Mouse (Mus musculus) liver, embryonic 13.5 days (tissue): ENCODE results near the gene Arl3. TPM values are rescaled to one million over a fixed set of nuclear protein-coding genes. Genes with fewer than 3 reads are reported as not detected.

Experiments used
- ATAC-seq: fragments of 200-750 bp; cut with Nextera tagmentation; 2 replicates; pipeline ENCODE4 v1.8.0; 2017; ENCODE audit warnings: low read depth, mild to moderate bottlenecking, moderate number of reproducible peaks, moderate library complexity
- DNase-seq: peaks from one replicate; pipeline ENCODE4 v3.0.0; 2022
- H3K27ac ChIP-seq: fragments of 300-500 bp; sonication (generic); 2 replicates; pipeline ENCODE4 v1.5.1; 2015; ENCODE audit warnings: moderate library complexity, mild to moderate bottlenecking, inconsistent platforms
- H3K27me3 ChIP-seq: fragments of 300-500 bp; sonication (generic); 2 replicates; pipeline ENCODE4 v1.6.1; 2015; ENCODE audit warnings: mild to moderate bottlenecking, inconsistent platforms
- H3K36me3 ChIP-seq: fragments of 300-500 bp; sonication (generic); 2 replicates; pipeline ENCODE4 v1.6.1; 2015; ENCODE audit warnings: mild to moderate bottlenecking, inconsistent platforms
- H3K4me1 ChIP-seq: fragments of 300-500 bp; sonication (generic); replicated peaks from 2 replicates; pipeline ENCODE4 v1.6.1; 2015; ENCODE audit warnings: inconsistent platforms
- H3K4me2 ChIP-seq: fragments of 300-500 bp; sonication (generic); 2 replicates; pipeline ENCODE4 v1.6.1; 2015; ENCODE audit warnings: inconsistent platforms, mild to moderate bottlenecking, moderate library complexity
- H3K4me3 ChIP-seq: fragments of 300-500 bp; sonication (generic); replicated peaks from 2 replicates; pipeline ENCODE4 v1.5.1; 2015; ENCODE audit warnings: mild to moderate bottlenecking, inconsistent platforms
- H3K9ac ChIP-seq: fragments of 300-500 bp; sonication (generic); 2 replicates; pipeline ENCODE4 v1.6.1; 2015; ENCODE audit warnings: mild to moderate bottlenecking, inconsistent platforms
- H3K9me3 ChIP-seq: fragments of 300-500 bp; sonication (generic); replicated peaks from 2 replicates; pipeline ENCODE4 v1.6.1; 2016; ENCODE audit warnings: inconsistent platforms
- whole genome bisulfite sequencing: fragments of 180-500 bp; shearing (Covaris S2); methylation state at CpG from one replicate; pipeline ENCODE4 v1.1.7; 2015; ENCODE audit not compliant: insufficient replicate concordance; 5-methylcytosine and 5-hydroxymethylcytosine counted together
- polyA plus RNA-seq: library from polyadenylated mRNA; unstranded; fragments of >200 nt; fragmentation: Nextera tagmentation; extraction: Ambion mirVana; gene quantifications from 2 replicates; pipeline ENCODE4 v1.2.1, GENCODE M21; 2015

Gene Arl3
- polyA plus RNA-seq, 1 experiment from 2014 or later = 29.8 TPM

DNA sequence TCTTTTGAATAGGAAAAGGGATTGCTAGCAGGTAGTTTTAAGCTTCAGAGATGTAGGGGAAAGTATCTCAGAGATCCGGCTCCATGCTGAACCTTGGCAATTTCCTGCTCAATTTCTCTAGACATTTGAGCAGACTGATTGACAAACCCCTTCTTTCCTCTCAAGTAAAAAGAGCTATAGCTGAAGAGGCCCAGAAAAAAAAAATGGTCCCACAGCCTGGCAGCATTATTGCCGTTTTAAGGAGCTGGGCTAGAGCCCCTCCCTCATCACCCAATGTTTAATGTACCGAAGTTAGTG, 73.5 kb downstream of the Arl3 start:
- 0 out of 2 replicates have a peak overlapping the region, but pooled peaks have one; percentile 37 for H3K9ac ChIP-seq
- ATAC-seq = no peak
- H3K4me2 ChIP-seq = peak overlapping the region; percentile 91
- peak overlapping the region; percentile 74 for H3K27ac ChIP-seq
- no peaks in the 10 kb centered on the region for H3K27me3 ChIP-seq
- H3K9me3 ChIP-seq = no peaks in the 10 kb centered on the region
- no peak for DNase-seq
- 7% methylated on average over 3 of the region's 3 CpGs for WGBS
- peak overlapping the region; percentile 87 for H3K4me3 ChIP-seq
- no peaks in the 10 kb centered on the region for H3K36me3 ChIP-seq
- H3K4me1 ChIP-seq = peaks cover 40% of the 10 kb centered on the region

DNA sequence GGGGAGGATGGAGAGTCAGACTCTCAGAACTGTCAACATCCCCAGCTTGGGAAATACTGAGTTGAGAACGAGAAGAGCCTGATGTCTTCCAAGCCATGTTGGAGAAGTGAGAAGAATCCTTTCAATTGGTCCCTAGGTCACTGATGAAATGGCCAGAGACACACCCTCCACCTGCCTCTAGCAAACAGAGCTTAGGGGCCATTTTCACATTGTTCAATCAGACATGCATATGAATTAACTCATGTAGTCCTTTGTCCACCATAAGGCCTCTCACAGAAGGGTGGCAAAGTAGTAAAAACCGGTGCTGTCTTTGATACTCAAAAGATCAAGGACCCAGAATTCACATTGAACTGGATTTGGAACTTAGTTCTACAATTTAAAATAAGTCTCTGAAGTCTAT, 75.8 kb downstream of the Arl3 start:
- peaks cover 18% of the 10 kb centered on the region for H3K4me1 ChIP-seq
- H3K4me3 ChIP-seq = no peak overlapping the region
- H3K9ac ChIP-seq = no peak overlapping the region
- no peaks in the 10 kb centered on the region for H3K27me3 ChIP-seq
- H3K4me2 ChIP-seq = no peak overlapping the region
- DNase-seq = no peak
- 67% methylated on average over 2 of the region's 2 CpGs for WGBS
- H3K36me3 ChIP-seq = no peaks in the 10 kb centered on the region
- no peak for ATAC-seq
- no peaks in the 10 kb centered on the region for H3K9me3 ChIP-seq
- no peak overlapping the region for H3K27ac ChIP-seq

DNA sequence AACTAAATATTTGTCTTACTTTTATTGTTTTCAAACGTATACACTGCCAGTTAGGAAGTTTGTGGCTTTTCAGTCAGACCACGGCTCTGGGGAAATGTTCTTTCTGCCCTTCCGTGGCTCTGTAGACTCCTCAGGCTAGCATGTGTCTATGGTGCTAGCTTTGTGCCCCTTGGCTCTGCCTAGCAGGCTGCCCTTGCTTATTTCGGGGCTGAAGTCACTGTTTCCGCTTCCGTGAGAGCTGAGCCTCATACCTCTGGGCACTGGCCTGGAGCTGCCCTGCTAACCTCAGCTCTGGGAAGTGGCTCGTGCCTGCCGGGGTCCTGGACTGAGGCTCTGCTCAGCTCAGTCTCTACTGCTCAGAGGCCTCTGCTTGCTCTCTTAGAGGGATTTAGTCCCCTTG, 77.9 kb downstream of the Arl3 start:
- Histone ChIP-seq H3K4me3 (no peak overlapping the region), H3K9me3 (no peaks in the 10 kb centered on the region), H3K27me3 (no peaks in the 10 kb centered on the region), H3K27ac (no peak overlapping the region), H3K9ac (no peak overlapping the region), H3K36me3 (no peaks in the 10 kb centered on the region), H3K4me2 (no peak overlapping the region), H3K4me1 (peaks cover 18% of the 10 kb centered on the region)
- DNase-seq (no peak), ATAC-seq (no peak)
- WGBS = 47% methylated on average over 8 of the region's 8 CpGs

DNA sequence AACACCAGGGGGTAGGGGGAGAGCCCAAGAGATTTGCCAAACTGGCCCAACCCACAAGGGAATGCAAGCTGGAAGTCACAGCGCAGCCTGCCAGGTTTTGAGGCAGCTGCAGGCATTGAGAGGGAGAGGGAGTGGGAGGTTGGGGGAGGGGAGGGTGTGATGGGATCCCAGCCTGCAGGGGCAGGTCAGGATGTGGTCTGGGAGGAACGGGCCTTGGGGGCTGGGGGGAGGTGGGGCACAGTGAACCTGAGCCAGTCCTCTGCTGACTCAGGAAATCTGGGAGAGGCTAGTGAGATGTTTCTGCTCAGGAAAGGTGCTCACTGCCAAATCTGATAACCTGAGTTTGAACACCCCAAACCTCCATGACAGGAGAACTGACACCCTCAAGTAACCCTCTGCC, 82.4 kb downstream of the Arl3 start:
- peaks cover 22% of the 10 kb centered on the region for H3K4me1 ChIP-seq

DNA sequence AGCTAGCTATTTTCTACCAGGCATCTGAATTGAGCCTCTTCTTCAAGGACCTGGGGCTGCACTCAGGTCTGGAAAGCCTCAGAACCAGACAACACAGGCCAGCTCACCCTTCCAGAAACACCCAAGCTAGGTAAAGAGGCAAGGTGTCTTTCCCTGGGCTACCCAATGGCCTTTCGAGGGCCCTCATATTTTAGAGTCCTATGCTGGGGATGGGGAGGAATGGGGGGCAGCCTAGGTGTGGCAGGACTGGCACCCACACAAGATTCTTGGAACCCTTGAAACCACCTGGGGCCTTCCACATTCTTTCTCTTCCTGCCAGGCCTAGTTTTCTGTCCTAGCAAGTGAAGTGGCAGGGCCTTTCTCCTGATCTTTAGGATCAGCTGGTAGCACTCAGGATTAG, 83.5 kb downstream of the Arl3 start:
- no peak for ATAC-seq
- Histone ChIP-seq H3K4me1 (peaks cover 34% of the 10 kb centered on the region), H3K36me3 (no peaks in the 10 kb centered on the region), H3K9ac (no peak overlapping the region), H3K4me2 (no peak overlapping the region), H3K27ac (no peak overlapping the region), H3K4me3 (no peak overlapping the region), H3K9me3 (no peaks in the 10 kb centered on the region), H3K27me3 (no peaks in the 10 kb centered on the region)
- no peak for DNase-seq
- WGBS = 85% methylated on average over 1 of the region's 1 CpGs

More for the DNA sequence above, 82.4 kb downstream of the Arl3 start:
- Histone ChIP-seq H3K36me3 (no peaks in the 10 kb centered on the region), H3K4me3 (no peak overlapping the region), H3K27me3 (no peaks in the 10 kb centered on the region), H3K9me3 (no peaks in the 10 kb centered on the region), H3K4me2 (no peak overlapping the region), H3K9ac (no peak overlapping the region), H3K27ac (no peak overlapping the region)
- DNase-seq = no peak
- no peak for ATAC-seq
- WGBS = 22% methylated on average over 2 of the region's 2 CpGs

DNA sequence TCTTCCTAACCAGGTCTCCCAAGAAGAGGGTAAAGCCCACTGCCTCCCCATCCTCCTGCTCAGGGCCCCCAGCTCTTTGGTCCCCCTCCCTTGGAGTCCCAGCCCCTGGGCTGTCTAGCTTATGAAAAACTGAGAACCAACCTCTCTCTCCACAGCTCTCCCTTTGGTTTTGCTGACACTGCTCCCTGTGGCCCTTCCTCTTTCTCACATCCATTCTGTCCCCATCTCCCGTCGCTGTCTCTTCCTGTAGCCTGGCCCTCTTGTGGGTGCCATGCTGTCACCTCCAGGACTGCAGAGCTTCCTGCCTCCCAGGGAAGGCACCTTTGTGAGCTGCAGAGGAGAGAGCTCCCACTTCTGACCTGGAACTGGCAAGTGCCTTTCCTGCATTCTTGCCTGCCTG, 86.3 kb downstream of the Arl3 start:
- H3K4me3 ChIP-seq = no peak overlapping the region
- WGBS = 14% methylated on average over 2 of the region's 2 CpGs
- no peaks in the 10 kb centered on the region for H3K27me3 ChIP-seq
- no peak overlapping the region for H3K9ac ChIP-seq
- no peaks in the 10 kb centered on the region for H3K36me3 ChIP-seq
- DNase-seq = no peak
- no peak overlapping the region for H3K4me2 ChIP-seq
- no peak for ATAC-seq
- no peaks in the 10 kb centered on the region for H3K9me3 ChIP-seq
- peaks cover 61% of the 10 kb centered on the region for H3K4me1 ChIP-seq
- no peak overlapping the region for H3K27ac ChIP-seq

DNA sequence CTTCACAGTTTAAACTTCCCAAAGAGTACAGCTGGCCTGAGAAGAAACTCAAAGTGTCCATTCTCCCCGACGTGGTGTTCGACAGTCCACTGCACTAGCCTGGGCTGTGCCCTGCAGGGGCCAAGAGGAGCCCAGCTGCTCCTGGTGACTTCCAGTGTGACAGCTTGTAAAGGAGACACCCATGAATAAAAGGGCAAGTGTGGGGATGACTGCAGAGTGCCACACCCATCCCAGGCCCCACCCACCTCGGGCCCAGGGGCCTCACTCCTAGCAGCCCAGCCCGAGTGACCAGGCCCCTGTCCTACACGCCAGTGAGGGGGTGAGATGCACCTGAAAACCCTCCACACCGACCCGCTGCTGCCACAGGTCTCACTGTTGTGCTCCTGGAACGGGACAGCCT, 87.2 kb downstream of the Arl3 start:
- peak overlapping the region; percentile 29 for H3K9ac ChIP-seq
- DNase-seq (peak; percentile 41), ATAC-seq (peak; percentile 60)
- WGBS = 54% methylated on average over 9 of the region's 9 CpGs
- H3K4me1 ChIP-seq = peaks cover 69% of the 10 kb centered on the region
- no peaks in the 10 kb centered on the region for H3K9me3 ChIP-seq
- no peak overlapping the region for H3K27ac ChIP-seq
- no peaks in the 10 kb centered on the region for H3K27me3 ChIP-seq
- no peak overlapping the region for H3K4me3 ChIP-seq
- H3K36me3 ChIP-seq = no peaks in the 10 kb centered on the region
- H3K4me2 ChIP-seq = peak overlapping the region; percentile 11; the same call in 1 of the 2 replicates

DNA sequence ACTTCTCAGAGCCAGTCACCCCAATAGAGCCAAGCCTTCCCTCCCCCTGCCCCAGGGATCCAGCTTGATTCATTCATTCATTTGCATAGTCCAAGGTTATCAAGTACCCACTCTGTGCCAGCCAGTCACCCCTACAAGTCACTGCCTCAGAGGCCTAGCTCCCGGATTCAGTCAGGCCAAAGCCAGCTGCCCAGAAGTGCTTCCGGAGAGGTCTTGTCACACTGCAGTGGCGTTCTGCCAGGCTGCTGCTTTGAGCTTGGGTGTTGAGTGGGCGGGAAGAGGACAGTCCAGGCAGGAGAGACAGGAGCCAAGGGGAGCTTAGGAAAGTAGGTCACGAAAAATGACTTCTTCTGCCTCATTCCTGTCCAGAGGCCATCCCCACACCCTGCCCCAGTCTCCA, 88.5 kb downstream of the Arl3 start:
- H3K4me3 ChIP-seq = no peak overlapping the region
- no peak overlapping the region for H3K9ac ChIP-seq
- H3K36me3 ChIP-seq = 0 out of 2 replicates have a peak, but pooled peaks cover 3% of the 10 kb centered on the region
- DNase-seq (no peak), ATAC-seq (no peak)
- 72% methylated on average over 5 of the region's 5 CpGs for WGBS
- no peaks in the 10 kb centered on the region for H3K27me3 ChIP-seq
- peak overlapping the region; percentile 50 for H3K27ac ChIP-seq
- H3K4me2 ChIP-seq = no peak overlapping the region
- H3K9me3 ChIP-seq = no peaks in the 10 kb centered on the region
- peaks cover 77% of the 10 kb centered on the region for H3K4me1 ChIP-seq

DNA sequence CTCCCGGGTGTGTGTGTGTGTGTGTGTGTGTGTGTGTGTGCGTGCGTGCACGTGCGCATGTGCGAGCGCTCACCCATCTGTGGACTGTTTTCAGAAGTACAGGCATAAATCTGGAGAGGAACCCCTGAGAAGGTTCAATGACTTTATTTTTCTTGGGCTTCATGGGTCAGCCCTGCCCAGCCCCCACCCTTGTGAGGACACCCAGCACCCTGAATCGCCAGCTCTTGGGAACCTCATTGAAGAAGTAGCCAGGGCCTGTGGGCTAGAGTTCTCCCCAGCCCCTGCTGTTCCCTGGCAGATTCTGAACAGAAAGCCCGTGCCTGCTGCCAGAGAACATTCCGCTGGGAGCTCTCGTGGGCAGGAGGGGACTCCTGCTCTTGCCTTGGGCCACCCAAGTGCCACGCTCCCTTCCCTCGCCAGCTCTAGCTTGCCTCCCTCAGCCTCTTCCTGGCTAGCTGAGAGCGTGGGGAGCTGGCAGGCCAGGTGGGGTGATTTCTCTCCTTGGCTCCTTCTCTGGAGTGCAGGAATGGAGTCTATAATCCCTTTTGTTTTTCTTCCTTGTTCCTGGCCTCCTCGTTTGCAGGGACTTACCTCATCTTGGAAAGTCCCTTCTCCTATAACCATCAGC, 89.2 kb downstream of the Arl3 start:
- Histone ChIP-seq H3K27me3 (no peaks in the 10 kb centered on the region), H3K36me3 (peaks cover 4% of the 10 kb centered on the region; the same call in 1 of the 2 replicates), H3K4me2 (no peak overlapping the region), H3K4me3 (no peak overlapping the region), H3K9me3 (no peaks in the 10 kb centered on the region), H3K4me1 (peaks cover 84% of the 10 kb centered on the region), H3K9ac (no peak overlapping the region), H3K27ac (peak overlapping the region; percentile 50)
- ATAC-seq = no peak
- no peak for DNase-seq
- WGBS = 65% methylated on average over 15 of the region's 15 CpGs

DNA sequence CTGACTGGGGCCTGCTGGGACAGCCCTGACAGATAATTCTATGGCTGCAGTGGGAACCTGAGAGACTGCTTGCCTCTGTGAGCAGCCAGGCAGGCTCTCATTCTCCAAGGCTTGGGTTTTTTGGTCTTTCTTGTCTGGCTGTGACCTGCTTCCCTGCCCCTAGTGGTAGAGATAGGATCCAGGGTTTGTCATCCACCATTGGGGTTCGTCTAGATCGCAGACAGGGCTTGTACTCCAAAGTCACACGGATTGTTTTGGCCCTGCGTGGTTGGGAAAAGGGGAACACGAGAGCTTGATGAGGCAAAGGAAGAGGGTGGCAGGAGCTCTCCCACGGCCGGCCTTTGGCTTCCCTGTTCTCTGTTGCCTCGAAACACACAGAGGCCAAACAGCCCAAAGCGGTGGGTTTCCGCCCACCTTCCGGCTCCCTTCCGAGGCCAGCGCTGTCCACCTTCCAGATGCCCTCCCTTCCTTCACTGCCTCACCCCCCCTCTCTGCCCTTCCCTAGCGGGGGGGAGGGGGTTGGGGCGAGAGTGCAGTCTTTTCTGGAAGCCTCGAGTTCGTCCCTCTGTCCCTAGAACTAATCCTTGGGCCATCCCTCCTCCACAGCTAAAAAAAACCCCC, 90.0 kb downstream of the Arl3 start:
- peak overlapping the region; percentile 14; the same call in 1 of the 2 replicates for H3K4me2 ChIP-seq
- H3K27ac ChIP-seq = peak overlapping the region; percentile 29; the same call in 1 of the 2 replicates
- peaks cover 12% of the 10 kb centered on the region for H3K36me3 ChIP-seq
- peaks cover 92% of the 10 kb centered on the region for H3K4me1 ChIP-seq
- H3K9me3 ChIP-seq = no peaks in the 10 kb centered on the region
- no peak overlapping the region for H3K4me3 ChIP-seq
- ATAC-seq (no peak), DNase-seq (no peak)
- WGBS = 17% methylated on average over 17 of the region's 17 CpGs
- no peaks in the 10 kb centered on the region for H3K27me3 ChIP-seq
- no peak overlapping the region for H3K9ac ChIP-seq

DNA sequence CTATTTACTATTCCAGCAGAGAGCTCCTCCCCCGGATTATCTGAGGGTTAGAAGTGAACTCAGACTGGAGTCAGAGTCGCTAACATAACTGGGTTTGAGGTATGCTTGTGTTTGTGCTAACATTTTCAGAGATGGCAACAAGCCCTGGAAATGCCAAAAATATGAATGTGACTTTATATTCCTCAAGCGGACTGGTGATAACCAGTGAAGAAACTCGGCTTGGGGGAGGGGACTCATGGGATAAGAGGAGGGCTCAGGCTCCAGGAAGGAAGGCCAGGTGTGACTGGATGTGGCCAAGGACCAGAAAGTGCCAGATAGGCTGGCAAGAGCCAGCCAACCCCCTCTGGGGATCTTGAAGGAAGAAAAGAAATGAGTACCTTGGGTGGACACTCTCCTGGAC, 91.2 kb downstream of the Arl3 start:
- WGBS = 32% methylated on average over 4 of the region's 4 CpGs
- DNase-seq (no peak), ATAC-seq (no peak)
- H3K36me3 ChIP-seq = peaks cover 20% of the 10 kb centered on the region
- no peak overlapping the region for H3K4me3 ChIP-seq
- H3K9ac ChIP-seq = no peak overlapping the region
- no peak overlapping the region for H3K27ac ChIP-seq
- H3K27me3 ChIP-seq = no peaks in the 10 kb centered on the region
- H3K4me2 ChIP-seq = no peak overlapping the region
- H3K9me3 ChIP-seq = no peaks in the 10 kb centered on the region
- peaks cover 98% of the 10 kb centered on the region for H3K4me1 ChIP-seq

DNA sequence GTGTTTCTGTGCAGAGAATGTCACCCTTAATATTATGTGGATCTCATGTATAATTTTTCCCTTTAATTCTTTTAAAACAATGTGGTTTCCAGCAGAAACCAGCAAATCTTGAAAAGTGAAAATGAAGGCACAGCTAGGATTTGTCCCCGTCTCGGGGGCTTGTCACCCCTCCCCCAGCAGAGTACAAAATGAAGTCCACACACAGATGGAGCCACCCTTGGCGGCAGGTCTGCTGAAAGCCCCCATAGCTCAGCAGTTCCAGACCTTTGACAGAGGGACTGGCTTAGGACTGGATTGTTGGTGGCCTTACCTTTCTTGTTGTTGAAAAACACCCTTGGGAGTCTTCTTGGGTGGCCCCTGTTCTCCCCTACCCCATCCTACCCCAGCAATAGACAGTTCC, 91.6 kb downstream of the Arl3 start:
- Histone ChIP-seq H3K9me3 (no peaks in the 10 kb centered on the region), H3K4me3 (no peak overlapping the region), H3K36me3 (peaks cover 20% of the 10 kb centered on the region), H3K27me3 (no peaks in the 10 kb centered on the region), H3K27ac (no peak overlapping the region), H3K9ac (no peak overlapping the region), H3K4me2 (no peak overlapping the region), H3K4me1 (peaks cover 94% of the 10 kb centered on the region)
- DNase-seq (no peak), ATAC-seq (no peak)
- WGBS = 43% methylated on average over 3 of the region's 3 CpGs
